Mouse (Mus musculus): ENCODE measurements around the gene Pard6a. TPM values are rescaled to one million over a fixed set of nuclear protein-coding genes. Genes with fewer than 3 reads are reported as not detected.

The Pard6a gene
- polyA plus RNA-seq (2015; fragmentation: Nextera tagmentation; extraction: Ambion mirVana) = 45.4 and 47.7 TPM in 2 replicates

- H3K36me3 ChIP-seq = peaks cover 48% of the 10 kb centered on the region
- peaks cover 28% of the 10 kb centered on the region for H3K4me1 ChIP-seq (replicated peaks)
- WGBS = under 1% methylated on average over 60 of the region's 60 CpGs
- no peaks in the 10 kb centered on the region for H3K9me3 ChIP-seq
- peak within 1 kb of the TSS; percentile 95 for H3K4me2 ChIP-seq
- ATAC-seq (ENCODE audit: low FRiP score) = peak; percentile 77
- peak within 1 kb of the TSS; percentile 94 for H3K27ac ChIP-seq
- no peaks in the 10 kb centered on the region for H3K27me3 ChIP-seq
- H3K9ac ChIP-seq = peak within 1 kb of the TSS; percentile 82
- peak within 1 kb of the TSS; percentile 71 for H3K4me3 ChIP-seq
These were observed at the start of gene Pard6a, which contains the start of gene Acd for GRCm38 (mm10) chr8:105700966-105701824. TSS of gene Pard6a (plus strand) at chr8:105701148. TSS of gene Acd (minus strand) at chr8:105701102.

- H3K9me3 ChIP-seq = no peaks in the 10 kb centered on the region
- no peak for ATAC-seq (ENCODE audit: low FRiP score)
- 0 out of 2 replicates have a peak, but pooled peaks cover 6% of the 10 kb centered on the region for H3K4me1 ChIP-seq (replicated peaks)
- no peak overlapping the region for H3K4me2 ChIP-seq
- no peak overlapping the region for H3K9ac ChIP-seq
- H3K27ac ChIP-seq = no peak overlapping the region
- peaks cover 15% of the 10 kb centered on the region for H3K36me3 ChIP-seq
- H3K27me3 ChIP-seq = no peaks in the 10 kb centered on the region
- H3K4me3 ChIP-seq = no peak overlapping the region
These were observed 43.3 kb upstream of the Pard6a start for GRCm38 (mm10) chr8:105657641-105658040.

GRCm38 (mm10) chr8:105661167-105661566, 39.8 kb upstream of the Pard6a start:
- H3K27me3 ChIP-seq = no peaks in the 10 kb centered on the region
- H3K9ac ChIP-seq = no peak overlapping the region
- no peak overlapping the region for H3K27ac ChIP-seq
- peaks cover 24% of the 10 kb centered on the region for H3K36me3 ChIP-seq
- H3K4me3 ChIP-seq = no peak overlapping the region
- WGBS = 87% methylated on average over 3 of the region's 3 CpGs
- ATAC-seq (ENCODE audit: low FRiP score) = no peak; the same call in 1 of the 2 replicates
- no peak overlapping the region for H3K4me2 ChIP-seq
- H3K9me3 ChIP-seq = no peaks in the 10 kb centered on the region
- 0 out of 2 replicates have a peak, but pooled peaks cover 6% of the 10 kb centered on the region for H3K4me1 ChIP-seq (replicated peaks)

- H3K9ac ChIP-seq = no peak overlapping the region
- no peaks in the 10 kb centered on the region for H3K27me3 ChIP-seq
- H3K36me3 ChIP-seq = peaks cover 93% of the 10 kb centered on the region
- H3K4me3 ChIP-seq = no peak overlapping the region
- 89% methylated on average over 1 of the region's 1 CpGs for WGBS
- H3K4me1 ChIP-seq (replicated peaks) = no peaks in the 10 kb centered on the region
- no peaks in the 10 kb centered on the region for H3K9me3 ChIP-seq
- H3K27ac ChIP-seq = no peak overlapping the region
- no peak for ATAC-seq (ENCODE audit: low FRiP score)
- no peak overlapping the region for H3K4me2 ChIP-seq
These were observed 23.1 kb upstream of the Pard6a start for GRCm38 (mm10) chr8:105677891-105678290.

- no peak overlapping the region for H3K4me2 ChIP-seq
- H3K27ac ChIP-seq = no peak overlapping the region
- no peak for ATAC-seq (ENCODE audit: low FRiP score)
- 86% methylated on average over 7 of the region's 7 CpGs for WGBS
- no peaks in the 10 kb centered on the region for H3K27me3 ChIP-seq
- H3K4me3 ChIP-seq = no peak overlapping the region
- no peaks in the 10 kb centered on the region for H3K9me3 ChIP-seq
- peaks cover 8% of the 10 kb centered on the region for H3K4me1 ChIP-seq (replicated peaks)
- H3K9ac ChIP-seq = no peak overlapping the region
- H3K36me3 ChIP-seq = peaks cover 38% of the 10 kb centered on the region
These were observed 15.6 kb upstream of the Pard6a start for GRCm38 (mm10) chr8:105685325-105685724.

GRCm38 (mm10) chr8:105685796-105686308, 15.1 kb upstream of the Pard6a start, which contains the start of gene Carmil2:
TSS of gene Carmil2 (plus strand) at chr8:105686274.
- no peak within 1 kb of the TSS for H3K27ac ChIP-seq
- H3K9me3 ChIP-seq = no peaks in the 10 kb centered on the region
- peaks cover 8% of the 10 kb centered on the region for H3K4me1 ChIP-seq (replicated peaks)
- H3K4me2 ChIP-seq = 0 out of 2 replicates have a peak within 1 kb of the TSS, but pooled peaks have one; percentile 10
- H3K4me3 ChIP-seq = no peak within 1 kb of the TSS
- no peaks in the 10 kb centered on the region for H3K27me3 ChIP-seq
- H3K36me3 ChIP-seq = peaks cover 33% of the 10 kb centered on the region
- ATAC-seq (ENCODE audit: low FRiP score) = peak; percentile 26; the same call in 1 of the 2 replicates
- H3K9ac ChIP-seq = no peak within 1 kb of the TSS
- WGBS = 19% methylated on average over 24 of the region's 26 CpGs

- H3K4me2 ChIP-seq = no peak overlapping the region
- peaks cover 8% of the 10 kb centered on the region for H3K4me1 ChIP-seq (replicated peaks)
- H3K36me3 ChIP-seq = peaks cover 26% of the 10 kb centered on the region
- H3K4me3 ChIP-seq = no peak overlapping the region
- ATAC-seq (ENCODE audit: low FRiP score) = no peak
- 62% methylated on average over 6 of the region's 6 CpGs for WGBS
- no peak overlapping the region for H3K9ac ChIP-seq
- no peaks in the 10 kb centered on the region for H3K9me3 ChIP-seq
- H3K27ac ChIP-seq = no peak overlapping the region
- H3K27me3 ChIP-seq = no peaks in the 10 kb centered on the region
These were observed 14.4 kb upstream of the Pard6a start for GRCm38 (mm10) chr8:105686551-105686950.

- Histone ChIP-seq H3K9me3 (no peaks in the 10 kb centered on the region), H3K9ac (no peak overlapping the region), H3K4me3 (no peak overlapping the region), H3K4me1 (replicated peaks) (peaks cover 8% of the 10 kb centered on the region), H3K4me2 (no peak overlapping the region), H3K27ac (no peak overlapping the region), H3K27me3 (no peaks in the 10 kb centered on the region), H3K36me3 (peaks cover 17% of the 10 kb centered on the region)
- 69% methylated on average over 8 of the region's 8 CpGs for WGBS
- no peak for ATAC-seq (ENCODE audit: low FRiP score)
These were observed 13.4 kb upstream of the Pard6a start for GRCm38 (mm10) chr8:105687512-105687911.

- WGBS = 73% methylated on average over 14 of the region's 14 CpGs
- H3K4me2 ChIP-seq = no peak overlapping the region
- H3K27me3 ChIP-seq = no peaks in the 10 kb centered on the region
- ATAC-seq (ENCODE audit: low FRiP score) = no peak
- H3K4me3 ChIP-seq = no peak overlapping the region
- no peak overlapping the region for H3K9ac ChIP-seq
- H3K4me1 ChIP-seq (replicated peaks) = peaks cover 9% of the 10 kb centered on the region
- no peaks in the 10 kb centered on the region for H3K9me3 ChIP-seq
- H3K36me3 ChIP-seq = peaks cover 14% of the 10 kb centered on the region
- no peak overlapping the region for H3K27ac ChIP-seq
These were observed 12.7 kb upstream of the Pard6a start for GRCm38 (mm10) chr8:105688242-105688752.

- Histone ChIP-seq H3K4me1 (replicated peaks) (peaks cover 19% of the 10 kb centered on the region), H3K27ac (no peak overlapping the region), H3K4me3 (no peak overlapping the region), H3K4me2 (no peak overlapping the region), H3K27me3 (no peaks in the 10 kb centered on the region), H3K9ac (no peak overlapping the region), H3K36me3 (peaks cover 4% of the 10 kb centered on the region), H3K9me3 (no peaks in the 10 kb centered on the region)
- no peak for ATAC-seq (ENCODE audit: low FRiP score)
- 67% methylated on average over 35 of the region's 35 CpGs for WGBS
These were observed 11.5 kb upstream of the Pard6a start for GRCm38 (mm10) chr8:105689256-105689982.

- Histone ChIP-seq H3K27me3 (no peaks in the 10 kb centered on the region), H3K9ac (no peak overlapping the region), H3K4me2 (no peak overlapping the region), H3K27ac (no peak overlapping the region), H3K4me1 (replicated peaks) (peaks cover 25% of the 10 kb centered on the region), H3K4me3 (no peak overlapping the region), H3K9me3 (no peaks in the 10 kb centered on the region), H3K36me3 (peaks cover 4% of the 10 kb centered on the region; the same call in 1 of the 2 replicates)
- no peak for ATAC-seq (ENCODE audit: low FRiP score)
- WGBS = 96% methylated on average over 9 of the region's 9 CpGs
These were observed 11.0 kb upstream of the Pard6a start for GRCm38 (mm10) chr8:105689983-105690360.

- ATAC-seq (ENCODE audit: low FRiP score) = no peak
- no peaks in the 10 kb centered on the region for H3K27me3 ChIP-seq
- peaks cover 29% of the 10 kb centered on the region for H3K4me1 ChIP-seq (replicated peaks)
- H3K9ac ChIP-seq = no peak overlapping the region
- no peaks in the 10 kb centered on the region for H3K9me3 ChIP-seq
- peaks cover 12% of the 10 kb centered on the region for H3K36me3 ChIP-seq
- 82% methylated on average over 14 of the region's 14 CpGs for WGBS
- H3K27ac ChIP-seq = no peak overlapping the region
- H3K4me3 ChIP-seq = no peak overlapping the region
- no peak overlapping the region for H3K4me2 ChIP-seq
These were observed 10.0 kb upstream of the Pard6a start for GRCm38 (mm10) chr8:105690978-105691377.
